Mouse (Mus musculus) testis, postnatal 10 days (tissue): Measurements from ENCODE around the gene Gm10644.

Experiments used
- DNase-seq: peaks from one replicate; pipeline ENCODE4 v3.0.0; 2021; ENCODE audit warnings: low spot score

Gene Gm10644

DNA sequence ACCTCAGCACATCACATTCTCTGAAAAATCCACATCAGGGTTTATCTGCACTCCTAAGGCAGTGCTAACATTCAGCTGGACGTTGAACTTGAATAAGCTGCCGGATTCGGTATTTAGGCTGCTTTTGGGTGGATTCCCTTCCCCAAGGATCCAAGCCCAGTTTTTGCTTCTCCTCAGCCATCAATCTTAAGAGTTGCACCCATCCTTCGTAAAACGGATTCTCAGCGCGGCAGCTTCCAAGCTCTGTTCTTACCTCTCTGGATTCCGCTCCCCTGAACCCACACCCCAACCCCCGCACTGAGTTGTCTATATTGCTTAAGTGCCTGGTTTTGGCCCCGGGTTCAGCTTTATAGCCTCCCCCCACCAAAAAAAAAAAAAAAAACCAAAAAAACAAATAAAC is 56.5 kb downstream of the Gm10644 start:
- peak; percentile 63 for DNase-seq

DNA sequence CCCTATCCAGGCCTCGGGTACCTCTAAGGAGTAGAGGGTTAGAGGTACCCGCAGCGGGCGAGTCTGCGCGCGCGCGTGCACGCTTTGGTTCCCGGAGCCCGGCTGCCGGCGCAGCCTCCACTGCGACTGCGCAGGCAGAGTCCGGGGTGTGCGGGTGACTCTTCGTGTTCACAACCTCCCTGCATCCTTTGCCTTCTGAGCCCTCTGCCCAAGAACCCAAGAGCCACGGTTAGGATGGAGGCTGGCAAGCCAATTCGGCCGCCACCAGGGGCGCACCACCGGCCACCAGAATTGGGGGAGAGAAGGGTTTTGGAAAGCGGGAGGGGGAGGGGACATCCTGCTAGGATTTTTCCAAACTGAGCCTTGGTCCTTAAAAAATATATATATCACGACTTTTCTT is 57.8 kb downstream of the Gm10644 start:
- DNase-seq = peak; percentile 89

DNA sequence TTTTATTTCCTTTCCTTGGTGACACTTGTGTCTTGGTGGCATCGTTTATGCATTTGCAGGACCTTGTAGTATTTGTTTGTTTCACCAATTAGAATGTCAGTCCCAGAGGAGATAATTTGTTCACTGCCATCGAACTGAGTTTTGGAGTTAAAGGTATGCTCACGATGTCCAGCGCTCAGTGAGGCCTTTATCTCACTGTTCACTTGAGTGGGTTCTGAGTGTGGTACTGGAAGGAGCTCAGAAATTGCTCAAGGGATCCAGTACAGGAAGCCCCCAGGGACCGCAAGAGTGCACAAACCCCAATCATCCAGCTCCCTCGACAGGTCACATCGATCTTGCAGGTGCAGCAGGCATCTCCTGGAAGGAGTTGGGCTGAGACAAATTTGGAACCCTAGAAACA is 58.5 kb downstream of the Gm10644 start:
- no peak for DNase-seq

DNA sequence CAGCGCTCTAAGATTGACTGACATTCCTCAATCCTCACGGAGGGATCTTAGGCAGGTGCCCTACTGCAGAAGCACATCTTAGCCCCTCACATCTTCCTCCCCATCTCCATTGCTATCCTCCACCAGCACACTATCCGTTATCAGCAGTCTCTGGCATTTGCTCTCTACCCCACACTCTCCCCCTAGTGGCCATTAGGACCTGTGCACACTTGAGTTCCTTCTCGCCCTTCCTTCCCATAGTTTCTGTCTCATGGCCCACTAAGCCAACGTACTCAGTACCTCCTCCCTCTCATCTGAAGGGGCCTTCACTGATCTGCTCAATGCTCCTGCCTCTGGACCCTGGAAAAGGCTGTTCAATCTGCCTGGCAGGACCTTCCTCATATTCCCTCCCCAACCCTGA is 59.1 kb downstream of the Gm10644 start:
- no peak for DNase-seq

DNA sequence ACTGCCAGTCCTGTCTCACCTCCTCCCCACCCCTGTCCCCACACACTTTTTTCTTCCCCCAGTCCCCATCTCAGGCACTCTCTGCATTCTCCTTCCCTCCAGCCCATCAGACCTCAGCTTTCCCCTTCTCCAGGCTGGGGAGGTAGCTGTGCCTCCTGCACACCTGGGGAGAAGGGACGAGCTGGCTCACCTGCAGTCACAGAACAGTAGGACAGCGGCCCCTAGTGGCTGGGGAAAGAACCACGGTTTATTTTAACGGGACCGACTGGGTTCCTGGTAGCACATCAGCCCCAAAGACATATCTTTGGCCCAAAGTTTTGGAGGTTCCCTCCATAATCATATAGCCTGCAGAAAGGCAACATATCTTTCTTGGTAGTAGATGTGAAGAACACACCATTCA is 61.1 kb downstream of the Gm10644 start:
- peak; percentile 90 for DNase-seq

DNA sequence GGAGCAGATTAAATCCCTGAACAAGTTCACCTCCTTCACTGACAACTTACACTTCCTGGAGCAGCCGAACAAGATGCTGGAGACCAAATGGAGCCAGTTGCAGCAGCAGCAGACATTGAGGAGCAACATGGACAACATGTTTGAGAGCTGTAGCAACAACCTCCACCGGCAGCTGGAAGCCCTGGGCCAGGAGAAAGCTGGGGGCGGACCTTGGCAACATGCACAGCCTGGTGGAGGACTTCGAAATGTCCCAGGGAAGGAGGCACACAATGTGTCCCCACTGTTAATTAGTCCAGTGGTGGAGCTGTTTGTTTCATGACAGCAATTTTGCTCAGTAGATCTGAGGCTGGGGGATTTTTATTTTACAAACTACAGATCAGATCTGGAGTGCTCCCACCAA is 62.9 kb downstream of the Gm10644 start:
- no peak for DNase-seq

DNA sequence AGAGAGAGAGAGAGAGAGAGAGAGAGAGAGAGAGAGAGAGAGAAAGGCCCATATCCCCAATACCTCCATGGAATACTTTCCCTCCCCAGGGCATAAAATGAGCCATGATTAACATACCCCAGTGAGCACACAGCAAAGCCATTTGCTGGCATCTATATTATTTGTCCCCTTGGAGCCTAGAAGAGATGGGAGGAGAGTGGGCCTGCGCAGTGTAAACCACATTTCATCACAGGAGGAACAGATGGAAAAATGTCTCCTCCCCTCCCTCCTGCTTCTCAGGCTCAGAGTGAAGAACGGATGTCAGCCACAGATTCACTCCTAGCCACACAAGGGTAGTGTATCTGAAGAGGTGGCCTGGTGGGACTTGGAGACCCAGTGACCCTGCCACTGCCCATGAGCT is 66.6 kb downstream of the Gm10644 start:
- peak; percentile 25 for DNase-seq
